Mouse (Mus musculus): Measurements from ENCODE around the gene Fmo2.

Fmo2 gene

GRCm38 (mm10) chr1:162838976-162839375 is 59.5 kb downstream of the Fmo2 start:
- H3K36me3 ChIP-seq (ENCODE audit: control insufficient read depth, insufficient read depth, low read length, poor library complexity, severe bottlenecking) = no peaks in the 10 kb centered on the region
- no peak for DNase-seq (ENCODE audit: low read depth, low spot score)
- no peaks in the 10 kb centered on the region for H3K27me3 ChIP-seq (ENCODE audit: control insufficient read depth, insufficient read depth, low read length, poor library complexity, severe bottlenecking)

DNA sequence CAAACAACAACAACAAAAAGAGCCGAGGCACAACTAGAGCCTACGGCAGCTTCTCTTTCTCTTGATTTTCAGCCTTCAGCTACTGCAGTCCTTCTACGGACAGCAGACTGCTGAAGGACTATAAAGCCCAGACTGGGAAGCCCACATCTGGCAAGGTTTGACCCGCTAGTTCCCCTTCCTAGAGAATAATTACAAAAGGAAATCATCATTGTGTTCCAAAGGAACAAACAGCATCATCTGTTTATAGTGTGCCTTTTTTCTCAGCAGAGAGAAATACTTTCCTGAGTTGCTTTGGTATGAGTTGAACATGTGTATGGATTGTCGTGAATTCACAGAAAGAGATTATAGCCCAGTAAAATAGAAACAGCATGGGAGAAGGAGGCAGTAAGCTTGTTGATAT is 64.2 kb downstream of the Fmo2 start:
- no peak for DNase-seq (ENCODE audit: low read depth, low spot score)
- no peaks in the 10 kb centered on the region for H3K27me3 ChIP-seq (ENCODE audit: control insufficient read depth, insufficient read depth, low read length, poor library complexity, severe bottlenecking)

GRCm38 (mm10) chr1:162832574-162832953 is 66.0 kb downstream of the Fmo2 start:
- Histone ChIP-seq H3K27me3 (ENCODE audit: control insufficient read depth, insufficient read depth, low read length, poor library complexity, severe bottlenecking) (no peaks in the 10 kb centered on the region), H3K36me3 (ENCODE audit: control insufficient read depth, insufficient read depth, low read length, poor library complexity, severe bottlenecking) (no peaks in the 10 kb centered on the region)
- no peak for DNase-seq (ENCODE audit: low read depth, low spot score)

More for the DNA sequence above, 64.2 kb downstream of the Fmo2 start:
- no peaks in the 10 kb centered on the region for H3K36me3 ChIP-seq (ENCODE audit: control insufficient read depth, insufficient read depth, low read length, poor library complexity, severe bottlenecking)

DNA sequence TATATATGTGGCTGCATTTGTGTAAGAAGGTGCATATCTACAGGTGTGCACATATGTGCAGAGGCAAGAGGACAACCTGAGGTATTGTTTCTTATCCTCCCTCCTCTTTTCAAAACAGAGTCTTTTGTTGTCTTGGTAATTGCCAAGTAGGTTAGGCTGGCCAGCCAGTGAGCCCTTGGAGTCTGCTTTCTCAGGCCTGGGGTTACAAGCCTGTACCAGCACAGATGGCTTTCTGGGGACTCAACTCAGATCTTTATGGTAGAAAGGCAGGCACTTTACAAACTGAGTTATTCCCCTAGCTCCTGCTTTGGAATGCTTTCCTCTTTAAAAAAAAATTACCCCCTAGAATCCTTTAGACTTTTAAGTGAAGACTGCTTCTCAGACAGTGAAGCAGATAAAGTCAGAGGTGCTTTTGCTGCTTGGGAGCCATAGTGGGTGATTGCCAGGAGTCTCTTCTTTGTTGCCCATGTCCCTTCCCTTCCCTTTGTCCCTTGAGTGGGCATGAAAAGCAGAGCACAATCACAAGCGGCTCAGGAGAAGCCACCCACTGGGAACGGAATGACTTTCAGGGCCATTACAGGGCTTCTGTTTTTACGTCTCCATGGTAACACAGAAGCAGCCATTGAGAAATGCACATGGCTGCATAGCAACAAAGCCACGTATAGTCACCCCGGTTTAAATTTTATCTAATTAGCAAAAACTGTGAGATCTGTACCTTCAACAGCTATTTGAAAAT is 66.5 kb downstream of the Fmo2 start:
- no peak for DNase-seq (ENCODE audit: low read depth, low spot score)
- Histone ChIP-seq H3K27me3 (ENCODE audit: control insufficient read depth, insufficient read depth, low read length, poor library complexity, severe bottlenecking) (no peaks in the 10 kb centered on the region), H3K36me3 (ENCODE audit: control insufficient read depth, insufficient read depth, low read length, poor library complexity, severe bottlenecking) (no peaks in the 10 kb centered on the region)
